In the genomic region with DNA sequence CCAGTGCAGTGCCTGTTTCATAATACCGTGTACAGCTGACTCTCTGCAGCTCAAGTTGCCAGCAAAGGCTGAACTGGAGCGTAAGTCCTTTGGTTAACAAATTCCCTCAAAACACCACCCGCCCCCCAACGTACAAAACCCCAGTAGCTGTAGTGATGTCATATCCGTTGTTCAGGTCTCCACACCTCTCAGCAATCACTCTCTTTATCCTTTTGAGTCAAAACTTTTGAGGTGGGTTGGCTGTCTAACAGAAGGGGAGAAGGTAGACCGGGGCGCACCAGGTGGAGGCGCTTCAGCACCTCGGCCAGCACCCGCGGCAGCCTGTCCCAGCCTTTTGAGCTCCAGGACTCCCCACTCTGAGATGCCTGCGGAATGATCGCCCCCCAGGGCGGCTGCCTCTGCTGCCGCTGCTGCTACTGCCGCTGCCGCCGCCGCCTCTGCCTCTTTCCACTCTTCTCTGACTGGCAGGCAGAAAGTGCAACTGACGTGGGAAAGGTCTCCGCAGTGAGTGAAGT, we compare ENCODE assay signal across 9 mouse cellular contexts. TPM values are rescaled to one million over a fixed set of nuclear protein-coding genes. Genes with fewer than 3 reads are reported as not detected.
DNase-seq lines count a peak whose midpoint lies in the region; ATAC-seq and TF ChIP-seq lines count a peak whose summit lies in the region.
"Had no signal": no experiment of that assay in that cellular context is flagged by ENCODE, and none has a peak within 500 bp of the region (broad histone marks: within the 10 kb centered on the region; RNA-seq: fewer than 3 reads in every experiment).

Gene Olfm3 (plus strand): TSS at position 155 of the 515 bp plus-strand sequence.

- no peak within 1 kb of the TSS for H3K4me3 ChIP-seq in liver, embryonic 12.5 days
- peak within 1 kb of the TSS; percentile 78 for H3K4me3 ChIP-seq in cerebellum, adult 2 months (replicated peaks; ENCODE audit: insufficient read depth, low read depth, low read length)
- H3K4me3 ChIP-seq in forebrain, embryonic 16.5 days (replicated peaks; ENCODE audit: low read length), result peak within 1 kb of the TSS; percentile 49
- no peak within 1 kb of the TSS; the same call in 1 of the 2 replicates for H3K4me3 ChIP-seq in intestine, embryonic 14.5 days (ENCODE audit: low read depth, low read length)
- H3K4me3 ChIP-seq in neural tube, embryonic 15.5 days (replicated peaks), result peak within 1 kb of the TSS; percentile 54

- H3K4me1 ChIP-seq in liver, embryonic 12.5 days, result no peaks in the 10 kb centered on the region
- H3K4me1 ChIP-seq in cerebellum, adult 2 months (ENCODE audit: control insufficient read depth, insufficient read depth, low read length), result no peaks in the 10 kb centered on the region; the same call in 1 of the 2 replicates
- H3K4me1 ChIP-seq in forebrain, embryonic 16.5 days (replicated peaks; ENCODE audit: control insufficient read depth, insufficient read depth, low read length), result peaks cover 7% of the 10 kb centered on the region; the same call in 1 of the 2 replicates
- H3K4me1 ChIP-seq in intestine, embryonic 14.5 days (replicated peaks; ENCODE audit: control insufficient read depth, insufficient read depth, low read length), result no peaks in the 10 kb centered on the region
- H3K4me1 ChIP-seq in neural tube, embryonic 15.5 days, result 0 out of 2 replicates have a peak, but pooled peaks cover 4% of the 10 kb centered on the region

- intact Hi-C loops in left cerebral cortex, postnatal 25 days (cut with DNase I), result loop anchor here (10.0 kb wide), 2 partner anchors 211 to 631 kb away; no protein-coding TSS in a partner anchor

- H3K4me2 ChIP-seq in liver, embryonic 12.5 days, result no peak within 1 kb of the TSS
- peak within 1 kb of the TSS; percentile 67 for H3K4me2 ChIP-seq in forebrain, embryonic 16.5 days (ENCODE audit: low read length)
- peak within 1 kb of the TSS; percentile 34 for H3K4me2 ChIP-seq in intestine, embryonic 14.5 days (ENCODE audit: low read length)
- peak within 1 kb of the TSS; percentile 74 for H3K4me2 ChIP-seq in neural tube, embryonic 15.5 days

- peak; percentile 44; the same call in 1 of the 2 replicates for TF ChIP-seq CTCF in cerebellum, adult 2 months (IDR thresholded peaks at IDR 0.05; ENCODE audit: borderline replicate concordance, insufficient read depth, low read depth, low read length)

- peak; percentile 34; the same call in 1 of the 2 replicates for TF ChIP-seq POLR2A in cerebellum, adult 2 months (IDR thresholded peaks at IDR 0.05; ENCODE audit: borderline replicate concordance, insufficient read depth, low read length)

- no peaks in the 10 kb centered on the region for H3K9me3 ChIP-seq in liver, embryonic 12.5 days (replicated peaks)
- no peaks in the 10 kb centered on the region for H3K9me3 ChIP-seq in forebrain, embryonic 16.5 days (ENCODE audit: control insufficient read depth, low read length)
- H3K9me3 ChIP-seq in intestine, embryonic 14.5 days (ENCODE audit: control insufficient read depth, low read length), result no peaks in the 10 kb centered on the region
- no peaks in the 10 kb centered on the region for H3K9me3 ChIP-seq in neural tube, embryonic 15.5 days (replicated peaks)

- no peaks in the 10 kb centered on the region for H3K27me3 ChIP-seq in liver, embryonic 12.5 days (replicated peaks)
- H3K27me3 ChIP-seq in cerebellum, adult 2 months (ENCODE audit: control insufficient read depth, insufficient read depth, low read length), result no peaks in the 10 kb centered on the region
- no peaks in the 10 kb centered on the region for H3K27me3 ChIP-seq in forebrain, embryonic 16.5 days (replicated peaks; ENCODE audit: control insufficient read depth, insufficient read depth, low read length)
- no peaks in the 10 kb centered on the region for H3K27me3 ChIP-seq in intestine, embryonic 14.5 days (replicated peaks; ENCODE audit: control insufficient read depth, insufficient read depth, low read length)
- H3K27me3 ChIP-seq in neural tube, embryonic 15.5 days (replicated peaks), result no peaks in the 10 kb centered on the region

- H3K36me3 ChIP-seq in liver, embryonic 12.5 days, result no peaks in the 10 kb centered on the region
- no peaks in the 10 kb centered on the region for H3K36me3 ChIP-seq in forebrain, embryonic 16.5 days (ENCODE audit: control insufficient read depth, insufficient read depth)
- no peaks in the 10 kb centered on the region for H3K36me3 ChIP-seq in intestine, embryonic 14.5 days (ENCODE audit: control insufficient read depth, insufficient read depth, low read length)
- H3K36me3 ChIP-seq in neural tube, embryonic 15.5 days, result no peaks in the 10 kb centered on the region

- no peak for ATAC-seq in liver, embryonic 12.5 days
- ATAC-seq in forebrain, embryonic 16.5 days, result peak; percentile 86
- 0 out of 2 replicates have a peak, but pooled peaks have one; percentile 47 for ATAC-seq in intestine, embryonic 14.5 days (replicated peaks; ENCODE audit: low FRiP score, low TSS enrichment, low read depth)
- ATAC-seq in neural tube, embryonic 15.5 days (ENCODE audit: low FRiP score), result peak; percentile 81

- no peak within 1 kb of the TSS for H3K9ac ChIP-seq in liver, embryonic 12.5 days
- H3K9ac ChIP-seq in forebrain, embryonic 16.5 days (replicated peaks; ENCODE audit: low read depth, low read length), result peak within 1 kb of the TSS; percentile 51
- no peak within 1 kb of the TSS for H3K9ac ChIP-seq in intestine, embryonic 14.5 days (ENCODE audit: low read length)
- H3K9ac ChIP-seq in neural tube, embryonic 15.5 days (replicated peaks), result peak within 1 kb of the TSS; percentile 56
- H3K9ac ChIP-seq: liver, embryonic 14.5 days had no signal

- peak; percentile 31 for DNase-seq in liver
- DNase-seq in cerebellum, adult 2 months, result peak; percentile 86 to 87
- DNase-seq in intestine, embryonic 14.5 days (ENCODE audit: low spot score), result peak; percentile 84
- peak; percentile 52 to 64 for DNase-seq in left cerebral cortex, postnatal 25 days (ENCODE audit: low spot score in 2 of 2)
- DNase-seq in c-Kit-positive CD71-positive TER-119-positive erythroid progenitor cells, embryonic 14.5 days (ENCODE audit: low spot score), result no peak

- H3K27ac ChIP-seq in liver, embryonic 12.5 days, result no peak within 1 kb of the TSS
- H3K27ac ChIP-seq in cerebellum, adult 2 months (ENCODE audit: insufficient read depth, low read length), result peak within 1 kb of the TSS; percentile 86
- no peak within 1 kb of the TSS for H3K27ac ChIP-seq in forebrain, embryonic 16.5 days (ENCODE audit: low read length)
- H3K27ac ChIP-seq in intestine, embryonic 14.5 days (ENCODE audit: low read depth), result no peak within 1 kb of the TSS
- peak within 1 kb of the TSS; percentile 81 for H3K27ac ChIP-seq in neural tube, embryonic 15.5 days (replicated peaks)
- H3K27ac ChIP-seq: liver, embryonic 14.5 days had no signal

- WGBS in liver, embryonic 12.5 days (ENCODE audit: insufficient replicate concordance), result 6% methylated on average over 21 of the region's 21 CpGs
- WGBS in cerebellum, adult 2 months, result 1% methylated on average over 21 of the region's 21 CpGs
- WGBS in forebrain, embryonic 16.5 days, result 1% methylated on average over 21 of the region's 21 CpGs
- WGBS in intestine, embryonic 14.5 days, result 5% methylated on average over 21 of the region's 21 CpGs
- WGBS in neural tube, embryonic 15.5 days, result 3% methylated on average over 21 of the region's 21 CpGs

RNA-seq across cellular contexts. Expression of gene Olfm3, which starts in this region (rescaled TPM):
- not detected in 2 replicates for polyA plus RNA-seq in liver, embryonic 12.5 days (2016; fragmentation: Nextera tagmentation; extraction: Ambion mirVana)
- polyA plus RNA-seq in cerebellum, adult 2 months (2012; rRNA removed), result 48.8 and 57.4 TPM in 2 replicates
- polyA plus RNA-seq in forebrain, embryonic 16.5 days (2015; fragmentation: Nextera tagmentation; extraction: Ambion mirVana), result 4.2 and 6.8 TPM in 2 replicates
- polyA plus RNA-seq in intestine, embryonic 14.5 days (2014; fragmentation: Nextera tagmentation; extraction: Ambion mirVana), result 0.15 and 0.22 TPM in 2 replicates
- 10 to 100 TPM; 38.2 to 46.2 TPM for total RNA-seq in left cerebral cortex, postnatal 25 days (2021)
- polyA plus RNA-seq in neural tube, embryonic 15.5 days (2015; fragmentation: Nextera tagmentation; extraction: Ambion mirVana), result 21.0 and 23.8 TPM in 2 replicates
- polyA plus RNA-seq: liver, embryonic 14.5 days had no signal

Comparison
In these comparisons a context has a peak if more than half of its experiments do, and no peak if none do; other contexts are left out.
1. Peak in DNase-seq, ATAC-seq and H3K4me2 ChIP-seq in intestine, embryonic 14.5 days; RNA of the gene not detected or under 1 TPM.
2. H3K27ac ChIP-seq: peak in cerebellum, adult 2 months (single experiment) and neural tube, embryonic 15.5 days (single experiment); none in liver, embryonic 12.5 days (single experiment), forebrain, embryonic 16.5 days (single experiment) and intestine, embryonic 14.5 days (single experiment).
3. H3K4me3 ChIP-seq: peak in cerebellum, adult 2 months (single experiment), forebrain, embryonic 16.5 days (single experiment) and neural tube, embryonic 15.5 days (single experiment); none in liver, embryonic 12.5 days (single experiment) and intestine, embryonic 14.5 days (single experiment).
4. H3K9ac ChIP-seq: peak in forebrain, embryonic 16.5 days (single experiment) and neural tube, embryonic 15.5 days (single experiment); none in liver, embryonic 12.5 days (single experiment) and intestine, embryonic 14.5 days (single experiment).